Mouse (Mus musculus) cerebellum, postnatal 14 days (tissue): ENCODE data around the gene Inpp1.

Experiments used
- DNase-seq, 2 experiments: peaks; one replicate each; pipeline ENCODE4 v3.0.0; 2021; ENCODE audit warnings: mixed read lengths in 2 of 2

The Inpp1 gene

GRCm38 (mm10) chr1:52787254-52787653 lies 30.2 kb downstream of the Inpp1 start:
- DNase-seq, result no peak

- peak; percentile 10 to 13 for DNase-seq
Measured at GRCm38 (mm10) chr1:52765176-52766111, 52.0 kb downstream of the Inpp1 start.

- DNase-seq, result no peak
Measured at GRCm38 (mm10) chr1:52763894-52764809, 53.3 kb downstream of the Inpp1 start.

- no peak for DNase-seq
Measured at GRCm38 (mm10) chr1:52758174-52758573, 59.3 kb downstream of the Inpp1 start.

GRCm38 (mm10) chr1:52754331-52754730 lies 63.2 kb downstream of the Inpp1 start:
- DNase-seq, result no peak

- no peak for DNase-seq
Measured at GRCm38 (mm10) chr1:52753828-52754227, 63.7 kb downstream of the Inpp1 start.

- DNase-seq, result no peak
Measured at GRCm38 (mm10) chr1:52752706-52753105, 64.8 kb downstream of the Inpp1 start.

- DNase-seq, result no peak
Measured at GRCm38 (mm10) chr1:52751634-52752033, 65.9 kb downstream of the Inpp1 start.

GRCm38 (mm10) chr1:52749978-52750377 lies 67.5 kb downstream of the Inpp1 start:
- DNase-seq, result no peak

GRCm38 (mm10) chr1:52748260-52748659 lies 69.2 kb downstream of the Inpp1 start:
- peak; percentile 84 for DNase-seq

- DNase-seq, result no peak
Measured at GRCm38 (mm10) chr1:52742567-52742966, 74.9 kb downstream of the Inpp1 start.
